Comparison of ENCODE assay signal across 11 mouse cellular contexts in genomic region chr11:19666732-19667131, GRCm38 (mm10).
"Had no signal": no experiment of that assay in that cellular context is flagged by ENCODE, and none has a peak within 500 bp of the region (broad histone marks: within the 10 kb centered on the region; RNA-seq: fewer than 3 reads in every experiment).

No protein-coding gene starts in this region.

- H3K4me3 ChIP-seq: left cerebral cortex, adult 2 months; limb, embryonic 15.5 days; liver, embryonic 12.5 days; lung, embryonic 15.5 days; myocyte; neural tube, embryonic 15.5 days had no signal

- H3K4me2 ChIP-seq: limb, embryonic 15.5 days; liver, embryonic 12.5 days; lung, embryonic 15.5 days; neural tube, embryonic 15.5 days had no signal

- H3K9ac ChIP-seq: limb, embryonic 15.5 days; liver, embryonic 12.5 days; lung, embryonic 15.5 days; neural tube, embryonic 15.5 days had no signal

- H3K27ac ChIP-seq: left cerebral cortex, adult 2 months; limb, embryonic 15.5 days; liver, embryonic 12.5 days; lung, embryonic 15.5 days; neural tube, embryonic 15.5 days had no signal

- DNase-seq: kidney, postnatal 25 days; midbrain, embryonic 14.5 days; spleen, adult 18-20 months; thymus, adult 18-20 months; thymus, postnatal 14 days had no signal

- H3K36me3 ChIP-seq: limb, embryonic 15.5 days; liver, embryonic 12.5 days; lung, embryonic 15.5 days; neural tube, embryonic 15.5 days had no signal

- H3K27me3 ChIP-seq: limb, embryonic 15.5 days; liver, embryonic 12.5 days; lung, embryonic 15.5 days; neural tube, embryonic 15.5 days had no signal

- H3K9me3 ChIP-seq: limb, embryonic 15.5 days; liver, embryonic 12.5 days; lung, embryonic 15.5 days; neural tube, embryonic 15.5 days had no signal

- H3K4me1 ChIP-seq: liver, embryonic 12.5 days had no signal

- ATAC-seq: liver, embryonic 12.5 days had no signal
